Mouse (Mus musculus) right cerebral cortex, adult 18-20 months (tissue): ENCODE data around the gene Olfr58.
"Not testable (repeated sequence)": the region's sequence is repeated elsewhere in the genome, so short reads cannot be mapped to it uniquely, and the experiment has no call there.

Experiments
- DNase-seq: peaks from one replicate; pipeline ENCODE4 v3.0.0; 2022; ENCODE audit warnings: mixed read lengths

The Olfr58 gene

GRCm38 (mm10) chr9:19779983-19780382 lies at the start of gene Olfr58:
Gene Olfr58, plus strand, starts transcription at chr9:19780283.
- DNase-seq, result no peak

- no peak for DNase-seq
Measured at GRCm38 (mm10) chr9:19769136-19769535, 10.9 kb upstream of the Olfr58 start.

GRCm38 (mm10) chr9:19769701-19770100 lies 10.4 kb upstream of the Olfr58 start:
- DNase-seq, result no peak

GRCm38 (mm10) chr9:19803000-19803399 lies 22.9 kb downstream of the Olfr58 start:
- no peak for DNase-seq

GRCm38 (mm10) chr9:19804606-19805005 lies 24.5 kb downstream of the Olfr58 start, which contains the start of gene Olfr859:
Gene Olfr859, plus strand, starts transcription at chr9:19804906.
- DNase-seq, result not testable (repeated sequence)
